Mouse (Mus musculus) layer of hippocampus, adult 6 months (tissue): ENCODE data around the gene Raly. TPM values are rescaled to one million over a fixed set of nuclear protein-coding genes. Genes with fewer than 3 reads are reported as not detected.

ENCODE experiments used
- long read RNA-seq, 2 experiments: library from polyadenylated mRNA; unstranded; transcript quantifications; one replicate each; pipeline ENCODE4 v2.0.0; 2019 to 2020
- polyA plus RNA-seq: library from polyadenylated mRNA; unstranded; fragments of <200 nt; fragmentation: Nextera tagmentation; gene quantifications from 2 replicates; pipeline ENCODE4 v1.2.3, GENCODE M21; 2021

The Raly gene
- polyA plus RNA-seq, result 17.1 and 18.0 TPM in 2 replicates
- long read RNA-seq, experiment 1, transcript Raly-203 (8 exons, 1,709 nt), result major isoform, 6 of 15 reads
- long read RNA-seq, experiment 1, partial matches to known transcripts, result 4 of 15 reads
- long read RNA-seq, experiment 1, other reads (novel, unspliced or antisense), result 1 of 15 reads
- long read RNA-seq, experiment 2, partial matches to known transcripts, result 0 of 8 reads
- long read RNA-seq, experiment 2, other reads (novel, unspliced or antisense), result 1 of 8 reads

GRCm38 (mm10) chr2:154790656-154791483 is at the start of gene Raly, which contains the start of gene a:
Raly (plus strand) TSS chr2:154791096.
a (plus strand) TSS chr2:154791402.

GRCm38 (mm10) chr2:154769930-154770329 is 21.0 kb upstream of the Raly start, which contains the start of gene Gm14214:
Gm14214 (minus strand) TSS chr2:154770030.

GRCm38 (mm10) chr2:154892201-154893044 is 101.5 kb downstream of the Raly start, which contains the start of gene Eif2s2:
Eif2s2 (minus strand) TSS chr2:154892935.

Other genes with a start within 250 kb of the Raly start
- gene 1700003F12Rik, start 244.0 kb upstream of the Raly start, polyA plus RNA-seq, result 1.7 TPM in 2 replicates
- not detected in 2 replicates for gene Actl10, start 239.3 kb upstream of the Raly start, polyA plus RNA-seq
- 27.0 and 29.4 TPM in 2 replicates for gene Necab3, start 232.2 kb upstream of the Raly start, polyA plus RNA-seq
- gene E2f1, start 221.2 kb upstream of the Raly start, polyA plus RNA-seq, result 2.0 and 2.5 TPM in 2 replicates
- gene Pxmp4, start 187.4 kb upstream of the Raly start, polyA plus RNA-seq, result 14.9 and 15.0 TPM in 2 replicates
- gene Zfp341, start 177.8 kb upstream of the Raly start, polyA plus RNA-seq, result 1.4 and 1.5 TPM in 2 replicates
- not detected in 2 replicates for gene 4930519P11Rik, start 177.7 kb upstream of the Raly start, polyA plus RNA-seq
- 9.3 and 11.8 TPM in 2 replicates for gene Chmp4b, start 139.4 kb upstream of the Raly start, polyA plus RNA-seq
- not detected in 2 replicates for gene Gm14214, start 21.1 kb upstream of the Raly start, polyA plus RNA-seq
- 0.33 TPM in 1 of 2 replicates, not detected in the other for gene a, start 306 bp downstream of the Raly start, polyA plus RNA-seq
- gene Eif2s2, start 101.8 kb downstream of the Raly start, polyA plus RNA-seq, result 70.0 and 80.0 TPM in 2 replicates
- not detected in 2 replicates for gene Gm14226, start 227.2 kb downstream of the Raly start, polyA plus RNA-seq